In the genomic region with DNA sequence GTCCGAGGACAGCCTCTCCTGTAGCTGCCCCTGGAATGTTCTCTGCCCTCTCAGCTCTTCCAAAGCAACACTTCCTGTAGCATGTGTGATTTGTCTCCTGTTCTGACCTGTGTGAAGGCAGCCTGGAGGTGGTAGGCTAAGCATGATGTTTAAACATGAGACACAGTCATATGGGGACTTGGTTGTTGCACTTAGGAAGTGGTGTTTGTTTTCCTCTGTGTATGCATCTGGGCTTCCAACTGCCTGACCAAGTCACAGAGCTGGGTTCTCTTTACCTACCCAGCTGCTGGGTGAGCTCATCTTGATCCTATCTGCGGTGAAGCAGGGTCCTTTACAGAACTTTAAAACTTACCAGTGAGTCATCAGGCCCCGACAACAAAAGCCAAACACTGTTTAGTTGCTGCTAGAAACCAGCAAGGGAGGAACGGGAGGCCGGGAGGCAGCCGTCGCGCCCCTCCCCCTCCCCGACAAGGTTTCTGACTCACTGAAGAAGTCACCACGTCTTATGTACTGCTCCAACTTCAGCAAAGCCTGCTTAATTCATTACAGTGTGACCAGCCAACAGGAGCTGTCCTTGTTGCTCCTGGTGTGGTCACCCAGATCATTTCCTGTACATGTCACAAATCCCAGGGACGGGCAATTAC, we compare ENCODE assay signal across 8 mouse cellular contexts. TPM values are rescaled to one million over a fixed set of nuclear protein-coding genes. Genes with fewer than 3 reads are reported as not detected.
A peak's percentile ranks its signal among the peaks of the same experiment; 100 is the strongest.
DNase-seq lines count a peak whose midpoint lies in the region; ATAC-seq and TF ChIP-seq lines count a peak whose summit lies in the region.

No protein-coding gene starts in this region.

- no peak overlapping the region for H3K9ac ChIP-seq in forebrain, postnatal 0 days
- H3K9ac ChIP-seq in hindbrain, embryonic 11.5 days (ENCODE audit: low read depth, low read length) = no peak overlapping the region
- H3K9ac ChIP-seq in limb, embryonic 14.5 days (ENCODE audit: low read depth, low read length, severe bottlenecking) = 0 out of 2 replicates have a peak overlapping the region, but pooled peaks have one; percentile 38
- H3K9ac ChIP-seq in midbrain, postnatal 0 days (replicated peaks; ENCODE audit: low read length, poor library complexity, severe bottlenecking) = no peak overlapping the region; the same call in 1 of the 2 replicates

- 16% methylated on average over 11 of the region's 11 CpGs for WGBS in forebrain, postnatal 0 days
- 15% methylated on average over 11 of the region's 11 CpGs for WGBS in hindbrain, embryonic 11.5 days
- 14% methylated on average over 11 of the region's 11 CpGs for WGBS in limb, embryonic 14.5 days
- 19% methylated on average over 11 of the region's 11 CpGs for WGBS in midbrain, postnatal 0 days

- H3K9me3 ChIP-seq in forebrain, postnatal 0 days (ENCODE audit: low read length) = no peaks in the 10 kb centered on the region
- H3K9me3 ChIP-seq in hindbrain, embryonic 11.5 days (ENCODE audit: control insufficient read depth, low read length) = no peaks in the 10 kb centered on the region
- no peaks in the 10 kb centered on the region for H3K9me3 ChIP-seq in limb, embryonic 14.5 days (ENCODE audit: control insufficient read depth, low read length)
- H3K9me3 ChIP-seq in midbrain, postnatal 0 days (ENCODE audit: low read length) = no peaks in the 10 kb centered on the region

- TF ChIP-seq CTCF in forebrain, postnatal 0 days (IDR thresholded peaks at IDR 0.05; ENCODE audit: low read depth) = no peak
- no peak for TF ChIP-seq CTCF in midbrain, postnatal 0 days (IDR thresholded peaks at IDR 0.05)
- no peak for TF ChIP-seq CTCF in testis, adult 2 months (IDR thresholded peaks at IDR 0.05; ENCODE audit: control insufficient read depth, insufficient read depth, insufficient replicate concordance, low read depth, low read length)

- no peak for TF ChIP-seq POLR2A in limb, embryonic 14.5 days (IDR thresholded peaks at IDR 0.05; ENCODE audit: borderline replicate concordance, extremely low read depth, insufficient read depth, insufficient read length)
- TF ChIP-seq POLR2A in testis, adult 2 months (IDR thresholded peaks at IDR 0.05; ENCODE audit: control insufficient read depth, low read depth, low read length) = no peak

- ATAC-seq in frontal cortex, adult (ENCODE audit: low TSS enrichment) = peak; percentile 27; the same call in 1 of the 2 replicates
- ATAC-seq in forebrain, postnatal 0 days = peak; percentile 23; the same call in 1 of the 2 replicates
- no peak for ATAC-seq in hindbrain, embryonic 11.5 days (ENCODE audit: low FRiP score)
- ATAC-seq in limb, embryonic 14.5 days (ENCODE audit: low FRiP score, low read depth) = peak; percentile 58; the same call in 1 of the 2 replicates
- no peak for ATAC-seq in midbrain, postnatal 0 days (ENCODE audit: low FRiP score)

- H3K4me1 ChIP-seq in forebrain, postnatal 0 days (ENCODE audit: insufficient read depth) = peaks cover 7% of the 10 kb centered on the region; the same call in 1 of the 2 replicates
- no peaks in the 10 kb centered on the region for H3K4me1 ChIP-seq in hindbrain, embryonic 11.5 days (replicated peaks; ENCODE audit: control insufficient read depth, insufficient read depth, low read length)
- H3K4me1 ChIP-seq in limb, embryonic 14.5 days (ENCODE audit: control insufficient read depth, insufficient read depth, low read length) = peaks cover 7% of the 10 kb centered on the region; the same call in 1 of the 2 replicates
- peaks cover 4% of the 10 kb centered on the region; the same call in 1 of the 2 replicates for H3K4me1 ChIP-seq in midbrain, postnatal 0 days (ENCODE audit: insufficient read depth, low read length)
- peaks cover 11% of the 10 kb centered on the region for H3K4me1 ChIP-seq in testis, adult 2 months (ENCODE audit: control insufficient read depth, insufficient read depth, low read length)

- H3K4me3 ChIP-seq in forebrain, postnatal 0 days (ENCODE audit: low read depth, low read length) = no peak overlapping the region
- no peak overlapping the region for H3K4me3 ChIP-seq in hindbrain, embryonic 11.5 days (ENCODE audit: low read depth, low read length)
- H3K4me3 ChIP-seq in limb, embryonic 14.5 days (replicated peaks; ENCODE audit: low read length) = no peak overlapping the region
- no peak overlapping the region for H3K4me3 ChIP-seq in midbrain, postnatal 0 days (ENCODE audit: low read depth, low read length)
- no peak overlapping the region for H3K4me3 ChIP-seq in testis, adult 2 months (ENCODE audit: control insufficient read depth, low read depth, low read length)

- no peak overlapping the region for H3K4me2 ChIP-seq in forebrain, postnatal 0 days (ENCODE audit: low read depth)
- H3K4me2 ChIP-seq in hindbrain, embryonic 11.5 days (replicated peaks; ENCODE audit: low read depth, low read length) = no peak overlapping the region
- peak overlapping the region; percentile 27 for H3K4me2 ChIP-seq in limb, embryonic 14.5 days (replicated peaks; ENCODE audit: low read depth, low read length, severe bottlenecking)
- H3K4me2 ChIP-seq in midbrain, postnatal 0 days (ENCODE audit: low read depth, low read length, poor library complexity, severe bottlenecking) = 0 out of 2 replicates have a peak overlapping the region, but pooled peaks have one; percentile 10

- no peak for DNase-seq in frontal cortex, postnatal 25 days (ENCODE audit: low spot score in 2 of 2)
- DNase-seq in adrenal gland, postnatal 14 days = peak; percentile 95
- DNase-seq in forebrain, postnatal 0 days = peak; percentile 18
- peak; percentile 52 for DNase-seq in hindbrain, embryonic 11.5 days (ENCODE audit: low spot score)
- DNase-seq in limb, embryonic 14.5 days (ENCODE audit: low spot score) = peak; percentile 71
- peak; percentile 10 for DNase-seq in midbrain, postnatal 0 days (ENCODE audit: low spot score)

- no peaks in the 10 kb centered on the region for H3K36me3 ChIP-seq in forebrain, postnatal 0 days (ENCODE audit: insufficient read depth)
- H3K36me3 ChIP-seq in hindbrain, embryonic 11.5 days (ENCODE audit: control insufficient read depth, insufficient read depth, low read length) = no peaks in the 10 kb centered on the region
- H3K36me3 ChIP-seq in limb, embryonic 14.5 days (ENCODE audit: control insufficient read depth, insufficient read depth, low read length) = no peaks in the 10 kb centered on the region
- H3K36me3 ChIP-seq in midbrain, postnatal 0 days (ENCODE audit: insufficient read depth, low read length) = no peaks in the 10 kb centered on the region
- H3K36me3 ChIP-seq in testis, adult 2 months (ENCODE audit: control insufficient read depth, insufficient read depth, low read length) = no peaks in the 10 kb centered on the region

- H3K27ac ChIP-seq in forebrain, postnatal 0 days (ENCODE audit: low read depth, low read length) = no peak overlapping the region; the same call in 1 of the 2 replicates
- H3K27ac ChIP-seq in hindbrain, embryonic 11.5 days (ENCODE audit: low read depth, low read length) = no peak overlapping the region
- 0 out of 2 replicates have a peak overlapping the region, but pooled peaks have one; percentile 27 for H3K27ac ChIP-seq in limb, embryonic 14.5 days (replicated peaks; ENCODE audit: low read depth, low read length)
- H3K27ac ChIP-seq in midbrain, postnatal 0 days (ENCODE audit: low read depth, low read length) = no peak overlapping the region
- peak overlapping the region; percentile 44 for H3K27ac ChIP-seq in testis, adult 2 months (ENCODE audit: control insufficient read depth, insufficient read depth, low read depth, low read length)

- no peaks in the 10 kb centered on the region for H3K27me3 ChIP-seq in forebrain, postnatal 0 days (ENCODE audit: insufficient read depth, low read length)
- H3K27me3 ChIP-seq in hindbrain, embryonic 11.5 days (ENCODE audit: control insufficient read depth, insufficient read depth, low read length) = no peaks in the 10 kb centered on the region
- no peaks in the 10 kb centered on the region for H3K27me3 ChIP-seq in limb, embryonic 14.5 days (ENCODE audit: control insufficient read depth, insufficient read depth, low read length)
- H3K27me3 ChIP-seq in midbrain, postnatal 0 days (ENCODE audit: insufficient read depth, low read length) = no peaks in the 10 kb centered on the region
- no peaks in the 10 kb centered on the region for H3K27me3 ChIP-seq in testis, adult 2 months (ENCODE audit: control insufficient read depth, insufficient read depth, low read length)

RNA-seq across cellular contexts. Expression of gene Wee1, which starts 12.8 kb away (rescaled TPM):
- 13.8 and 15.3 TPM in 2 replicates for total RNA-seq in adrenal gland, postnatal 14 days (2021)
- total RNA-seq in forebrain, postnatal 0 days (2014; rRNA removed) = 3.1 and 5.8 TPM in 2 replicates
- polyA plus RNA-seq in forebrain, postnatal 0 days (2015; fragmentation: Nextera tagmentation; extraction: Ambion mirVana) = 3.3 and 4.4 TPM in 2 replicates
- polyA plus RNA-seq in hindbrain, embryonic 11.5 days (2014; fragmentation: Nextera tagmentation; extraction: Ambion mirVana) = 25.7 and 26.6 TPM in 2 replicates
- polyA plus RNA-seq in limb, embryonic 14.5 days (2012; rRNA removed) = 29.1 and 29.8 TPM in 2 replicates
- polyA plus RNA-seq in limb, embryonic 14.5 days (2014; fragmentation: Nextera tagmentation; extraction: Ambion mirVana) = 28.1 and 28.8 TPM in 2 replicates
- total RNA-seq in midbrain, postnatal 0 days (2014; rRNA removed) = 4.1 and 5.1 TPM in 2 replicates
- polyA plus RNA-seq in midbrain, postnatal 0 days (2015; fragmentation: Nextera tagmentation; extraction: Ambion mirVana) = 3.6 and 3.7 TPM in 2 replicates
- 14.3 and 15.1 TPM in 2 replicates for polyA plus RNA-seq in testis, adult 2 months (2012; rRNA removed)

RNA-seq across cellular contexts. Expression of gene Zfp143, which starts 48.1 kb away (rescaled TPM):
- total RNA-seq in adrenal gland, postnatal 14 days (2021) = 10.9 and 15.4 TPM in 2 replicates
- 12.1 and 12.2 TPM in 2 replicates for total RNA-seq in forebrain, postnatal 0 days (2014; rRNA removed)
- polyA plus RNA-seq in forebrain, postnatal 0 days (2015; fragmentation: Nextera tagmentation; extraction: Ambion mirVana) = 5.7 and 6.7 TPM in 2 replicates
- 26.2 and 31.8 TPM in 2 replicates for polyA plus RNA-seq in hindbrain, embryonic 11.5 days (2014; fragmentation: Nextera tagmentation; extraction: Ambion mirVana)
- 18.0 and 20.5 TPM in 2 replicates for polyA plus RNA-seq in limb, embryonic 14.5 days (2012; rRNA removed)
- 14.1 and 17.4 TPM in 2 replicates for polyA plus RNA-seq in limb, embryonic 14.5 days (2014; fragmentation: Nextera tagmentation; extraction: Ambion mirVana)
- 6.7 and 8.6 TPM in 2 replicates for total RNA-seq in midbrain, postnatal 0 days (2014; rRNA removed)
- polyA plus RNA-seq in midbrain, postnatal 0 days (2015; fragmentation: Nextera tagmentation; extraction: Ambion mirVana) = 4.9 and 5.8 TPM in 2 replicates
- polyA plus RNA-seq in testis, adult 2 months (2012; rRNA removed) = 10.8 and 12.7 TPM in 2 replicates

Comparison
In these comparisons a context has a peak if more than half of its experiments do, and no peak if none do; other contexts are left out.
1. ATAC-seq: peak in frontal cortex, adult (single experiment), forebrain, postnatal 0 days (single experiment) and limb, embryonic 14.5 days (single experiment); none in hindbrain, embryonic 11.5 days (single experiment) and midbrain, postnatal 0 days (single experiment).
2. DNase-seq: peak in adrenal gland, postnatal 14 days (single experiment), forebrain, postnatal 0 days (single experiment), hindbrain, embryonic 11.5 days (single experiment), limb, embryonic 14.5 days (single experiment) and midbrain, postnatal 0 days (single experiment); none in frontal cortex, postnatal 25 days (0 of 2).
3. H3K27ac ChIP-seq: peak in limb, embryonic 14.5 days (single experiment) and testis, adult 2 months (single experiment); none in forebrain, postnatal 0 days (single experiment), hindbrain, embryonic 11.5 days (single experiment) and midbrain, postnatal 0 days (single experiment).
4. H3K4me2 ChIP-seq: peak in limb, embryonic 14.5 days (single experiment) and midbrain, postnatal 0 days (single experiment); none in forebrain, postnatal 0 days (single experiment) and hindbrain, embryonic 11.5 days (single experiment).